Mouse (Mus musculus) heart, embryonic 11.5 days (tissue): Measurements from ENCODE around the gene Cfap44. TPM values are rescaled to one million over a fixed set of nuclear protein-coding genes. Genes with fewer than 3 reads are reported as not detected.
A peak's percentile ranks its signal among the peaks of the same experiment; 100 is the strongest.

Experiments
- ATAC-seq: fragments of 200-750 bp; cut with Nextera tagmentation; replicated peaks from 2 replicates; pipeline ENCODE4 v1.8.0; 2017; ENCODE audit warnings: moderate library complexity; ENCODE audit not compliant: insufficient number of reproducible peaks, low FRiP score, low TSS enrichment
- H3K27ac ChIP-seq: fragments of 300-500 bp; sonication (generic); 2 replicates; pipeline ENCODE4 v1.5.1; 2014; ENCODE audit warnings: mild to moderate bottlenecking, low read depth, low read length
- H3K27me3 ChIP-seq: fragments of 300-500 bp; sonication (generic); 2 replicates; pipeline ENCODE4 v1.6.1; 2014; ENCODE audit warnings: mild to moderate bottlenecking, low read length, mixed read lengths; ENCODE audit not compliant: control insufficient read depth, insufficient read depth
- H3K36me3 ChIP-seq: fragments of 300-500 bp; sonication (generic); 2 replicates; pipeline ENCODE4 v1.6.1; 2014; ENCODE audit warnings: mild to moderate bottlenecking, low read length, moderate library complexity, mixed read lengths; ENCODE audit not compliant: control insufficient read depth, insufficient read depth
- H3K4me1 ChIP-seq: fragments of 300-500 bp; sonication (generic); 2 replicates; pipeline ENCODE4 v1.6.1; 2014; ENCODE audit warnings: low read length; ENCODE audit not compliant: control insufficient read depth, insufficient read depth
- H3K4me2 ChIP-seq: fragments of 300-500 bp; sonication (generic); 2 replicates; pipeline ENCODE4 v1.6.1; 2014; ENCODE audit warnings: mild to moderate bottlenecking, moderate library complexity
- H3K4me3 ChIP-seq: fragments of 300-500 bp; sonication (generic); 2 replicates; pipeline ENCODE4 v1.5.1; 2014; ENCODE audit warnings: low read depth, low read length
- H3K9ac ChIP-seq: fragments of 300-500 bp; sonication (generic); 2 replicates; pipeline ENCODE4 v1.6.1; 2014; ENCODE audit warnings: mild to moderate bottlenecking, low read depth, low read length, moderate library complexity
- H3K9me3 ChIP-seq: fragments of 300-500 bp; sonication (generic); replicated peaks from 2 replicates; pipeline ENCODE4 v1.6.1; 2016; ENCODE audit warnings: low read length; ENCODE audit not compliant: control insufficient read depth
- WGBS: fragments of 180-500 bp; shearing (Covaris S2); extraction: QIAGEN DNeasy Blood & Tissue Kit; methylation state at CpG from one replicate; pipeline ENCODE4 v1.1.7; 2014; ENCODE audit not compliant: insufficient replicate concordance; 5-methylcytosine and 5-hydroxymethylcytosine counted together
- polyA plus RNA-seq: library from polyadenylated mRNA; unstranded; fragments of >200 nt; fragmentation: Nextera tagmentation; extraction: Ambion mirVana; gene quantifications from 2 replicates; pipeline ENCODE4 v1.2.1, GENCODE M21; 2014

Cfap44 gene
- polyA plus RNA-seq, 1 experiment from 2014 or later, result 0.37 TPM

DNA sequence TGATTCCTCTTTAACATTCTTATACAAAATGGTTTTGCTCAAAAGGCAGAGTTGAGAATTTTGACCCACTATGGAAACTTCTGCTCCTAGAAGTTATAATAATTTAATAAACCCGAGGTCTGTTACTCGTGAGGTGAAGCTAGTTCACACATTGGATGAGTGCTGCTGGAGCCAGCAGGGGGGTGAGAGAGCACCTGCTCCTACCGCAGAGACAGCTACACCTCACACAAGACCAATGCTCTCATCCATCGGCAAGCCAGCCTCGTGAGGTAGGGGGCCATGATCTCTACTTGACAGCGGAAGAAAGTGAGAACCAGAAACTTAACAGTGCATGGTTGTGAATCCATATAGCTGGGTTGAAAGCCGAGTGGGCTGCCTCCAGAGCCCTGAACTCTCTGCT is 129.0 kb downstream of the Cfap44 start:
- H3K4me3 ChIP-seq, result no peak overlapping the region
- H3K27ac ChIP-seq, result no peak overlapping the region
- no peaks in the 10 kb centered on the region for H3K27me3 ChIP-seq
- no peaks in the 10 kb centered on the region for H3K9me3 ChIP-seq
- H3K36me3 ChIP-seq, result 0 out of 2 replicates have a peak, but pooled peaks cover 2% of the 10 kb centered on the region
- ATAC-seq, result no peak
- H3K9ac ChIP-seq, result no peak overlapping the region
- WGBS, result 66% methylated on average over 7 of the region's 7 CpGs
- H3K4me2 ChIP-seq, result no peak overlapping the region
- H3K4me1 ChIP-seq, result peaks cover 7% of the 10 kb centered on the region

GRCm38 (mm10) chr16:44526044-44526443 is 131.4 kb downstream of the Cfap44 start:
- Histone ChIP-seq H3K9ac (no peak overlapping the region), H3K4me1 (peaks cover 20% of the 10 kb centered on the region), H3K4me2 (no peak overlapping the region)

DNA sequence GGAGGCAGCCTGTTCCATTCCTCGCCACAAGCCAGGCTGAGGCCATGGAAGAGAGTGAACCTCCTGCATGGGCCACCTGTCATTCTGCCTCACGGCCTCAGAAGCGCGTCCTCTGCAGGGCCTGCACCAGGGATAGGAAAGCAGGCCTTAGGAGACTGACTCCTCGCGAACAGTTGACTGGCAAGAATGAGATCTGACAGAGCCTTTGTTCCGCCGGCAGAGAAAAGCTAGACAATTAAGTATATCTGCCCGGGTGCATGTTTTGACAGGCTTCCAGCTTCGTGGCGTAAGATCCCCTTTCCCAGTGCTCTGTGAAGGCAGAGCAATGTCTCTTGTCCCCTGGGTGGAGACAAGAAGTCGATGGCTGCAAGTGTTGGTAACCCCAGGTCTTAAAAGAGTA is 132.1 kb downstream of the Cfap44 start:
- Histone ChIP-seq H3K9ac (no peak overlapping the region), H3K27ac (no peak overlapping the region), H3K4me2 (peak overlapping the region; percentile 42), H3K27me3 (no peaks in the 10 kb centered on the region), H3K36me3 (no peaks in the 10 kb centered on the region), H3K4me1 (peaks cover 20% of the 10 kb centered on the region), H3K4me3 (no peak overlapping the region), H3K9me3 (no peaks in the 10 kb centered on the region)
- WGBS, result 17% methylated on average over 12 of the region's 12 CpGs
- no peak for ATAC-seq

More at GRCm38 (mm10) chr16:44526044-44526443, 131.4 kb downstream of the Cfap44 start:
- no peak overlapping the region for H3K4me3 ChIP-seq
- WGBS, result 76% methylated on average over 1 of the region's 1 CpGs
- H3K36me3 ChIP-seq, result no peaks in the 10 kb centered on the region
- no peak overlapping the region for H3K27ac ChIP-seq
- no peak for ATAC-seq
- no peaks in the 10 kb centered on the region for H3K9me3 ChIP-seq
- H3K27me3 ChIP-seq, result no peaks in the 10 kb centered on the region

GRCm38 (mm10) chr16:44527218-44527905 is 132.8 kb downstream of the Cfap44 start:
- Histone ChIP-seq H3K27ac (no peak overlapping the region), H3K4me1 (peaks cover 20% of the 10 kb centered on the region), H3K9ac (no peak overlapping the region), H3K9me3 (no peaks in the 10 kb centered on the region), H3K36me3 (no peaks in the 10 kb centered on the region), H3K27me3 (no peaks in the 10 kb centered on the region), H3K4me2 (no peak overlapping the region), H3K4me3 (no peak overlapping the region)
- ATAC-seq, result no peak
- 58% methylated on average over 11 of the region's 11 CpGs for WGBS

DNA sequence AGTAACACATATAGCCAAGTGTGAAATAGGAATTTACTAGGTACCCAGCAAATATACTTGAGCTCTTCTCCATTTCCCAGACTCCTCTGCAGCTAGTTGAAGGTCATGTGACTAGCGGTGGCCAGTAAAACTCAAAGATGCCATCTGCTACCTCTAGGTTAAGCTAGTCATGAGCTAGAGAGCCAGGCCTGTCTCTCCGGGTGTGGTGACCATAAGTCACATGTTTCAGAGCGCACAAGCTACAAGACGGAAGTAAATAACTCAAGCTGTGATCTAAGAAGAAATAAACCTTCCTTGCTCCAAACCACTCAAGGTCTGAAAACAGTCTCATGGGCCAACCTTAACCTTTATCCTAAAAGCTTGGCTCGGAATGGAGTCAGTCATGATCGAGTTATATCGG is 134.4 kb downstream of the Cfap44 start:
- no peak for ATAC-seq
- H3K27ac ChIP-seq, result no peak overlapping the region
- no peaks in the 10 kb centered on the region for H3K36me3 ChIP-seq
- no peak overlapping the region for H3K4me2 ChIP-seq
- peaks cover 28% of the 10 kb centered on the region for H3K4me1 ChIP-seq
- no peak overlapping the region for H3K9ac ChIP-seq
- WGBS, result 87% methylated on average over 7 of the region's 7 CpGs
- H3K4me3 ChIP-seq, result no peak overlapping the region
- no peaks in the 10 kb centered on the region for H3K27me3 ChIP-seq
- H3K9me3 ChIP-seq, result no peaks in the 10 kb centered on the region

DNA sequence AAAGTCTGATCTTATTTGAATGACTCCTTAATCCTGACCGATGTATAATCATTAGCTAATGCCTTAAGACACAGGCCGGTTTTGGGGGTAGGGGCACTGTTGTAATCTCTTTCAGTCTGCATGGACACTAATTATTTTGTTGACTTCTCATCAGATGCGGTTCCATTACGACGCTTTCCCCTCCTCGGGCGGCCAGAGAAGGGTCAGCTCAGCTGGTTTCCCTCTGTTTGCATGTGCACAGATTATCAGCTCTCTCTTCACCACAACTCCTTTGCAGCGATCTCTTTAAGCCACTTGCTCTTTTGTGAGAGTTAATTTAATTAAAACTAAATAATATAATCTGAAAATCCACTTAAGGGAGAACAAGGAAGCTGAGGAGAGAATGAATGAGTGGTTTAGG is 135.1 kb downstream of the Cfap44 start:
- ATAC-seq, result no peak
- 49% methylated on average over 8 of the region's 8 CpGs for WGBS
- Histone ChIP-seq H3K27ac (no peak overlapping the region), H3K36me3 (no peaks in the 10 kb centered on the region), H3K9me3 (no peaks in the 10 kb centered on the region), H3K9ac (no peak overlapping the region), H3K27me3 (no peaks in the 10 kb centered on the region), H3K4me1 (peaks cover 32% of the 10 kb centered on the region), H3K4me3 (no peak overlapping the region), H3K4me2 (no peak overlapping the region)

DNA sequence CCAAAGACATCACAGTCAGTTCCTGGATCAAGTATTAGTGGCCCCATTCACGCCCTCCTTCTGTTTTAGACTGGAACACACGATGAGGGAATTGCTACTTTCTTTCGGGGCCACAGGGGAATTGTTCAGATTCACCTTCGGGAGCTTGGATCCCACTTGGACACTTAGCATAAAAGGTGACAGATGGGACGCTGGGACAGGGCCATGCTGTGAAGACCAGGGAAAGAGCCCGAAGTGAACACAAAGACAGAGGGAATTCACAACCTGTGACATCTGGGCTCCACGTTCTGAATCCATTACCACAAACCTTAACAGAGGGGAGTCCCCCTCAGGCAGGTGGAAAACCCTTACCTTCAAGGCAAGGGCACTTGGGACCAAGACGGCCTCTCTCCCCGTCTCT is 135.6 kb downstream of the Cfap44 start:
- Histone ChIP-seq H3K4me1 (peaks cover 32% of the 10 kb centered on the region), H3K27ac (no peak overlapping the region), H3K27me3 (no peaks in the 10 kb centered on the region), H3K9ac (no peak overlapping the region), H3K36me3 (no peaks in the 10 kb centered on the region), H3K9me3 (no peaks in the 10 kb centered on the region), H3K4me3 (no peak overlapping the region), H3K4me2 (peak overlapping the region; percentile 68)
- ATAC-seq, result no peak
- 22% methylated on average over 9 of the region's 9 CpGs for WGBS

DNA sequence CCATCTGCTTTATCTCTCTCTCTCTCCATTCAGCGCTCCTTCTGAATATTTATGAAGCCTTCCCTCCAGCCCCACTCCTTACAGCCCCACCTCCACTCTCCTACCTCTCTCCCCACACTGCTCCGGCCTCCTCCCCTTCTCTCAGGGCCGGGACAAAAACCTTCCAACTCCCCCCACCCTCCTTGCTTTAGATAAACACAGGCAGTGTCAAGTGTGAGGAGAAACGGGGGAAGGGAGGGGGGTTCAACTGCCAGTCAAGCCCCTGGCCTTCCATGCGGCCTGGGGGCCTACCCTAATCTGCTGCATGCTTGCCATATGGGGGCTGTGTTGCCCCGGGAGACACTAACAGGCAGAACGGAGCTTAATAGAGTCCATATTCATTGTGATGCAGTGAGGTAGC is 136.2 kb downstream of the Cfap44 start:
- WGBS, result under 1% methylated on average over 7 of the region's 7 CpGs
- Histone ChIP-seq H3K27ac (no peak overlapping the region), H3K9ac (peak overlapping the region; percentile 54; the same call in 1 of the 2 replicates), H3K4me3 (peak overlapping the region; percentile 31), H3K36me3 (no peaks in the 10 kb centered on the region), H3K9me3 (no peaks in the 10 kb centered on the region), H3K27me3 (no peaks in the 10 kb centered on the region), H3K4me1 (peaks cover 32% of the 10 kb centered on the region), H3K4me2 (peak overlapping the region; percentile 68)
- peak; percentile 57 for ATAC-seq

- Histone ChIP-seq H3K9me3 (no peaks in the 10 kb centered on the region), H3K4me3 (peak overlapping the region; percentile 31), H3K9ac (no peak overlapping the region), H3K4me2 (peak overlapping the region; percentile 68), H3K4me1 (peaks cover 30% of the 10 kb centered on the region), H3K36me3 (no peaks in the 10 kb centered on the region), H3K27ac (no peak overlapping the region), H3K27me3 (no peaks in the 10 kb centered on the region)
- WGBS, result 36% methylated on average over 12 of the region's 12 CpGs
- ATAC-seq, result no peak
Observed at GRCm38 (mm10) chr16:44531239-44531797, 136.7 kb downstream of the Cfap44 start.
